Mouse (Mus musculus): Measurements from ENCODE around the gene Strap. TPM values are rescaled to one million over a fixed set of nuclear protein-coding genes. Genes with fewer than 3 reads are reported as not detected.

Strap gene
- polyA plus RNA-seq, 1 experiment from 2014 or later, result 71.0 TPM

- H3K4me1 ChIP-seq (replicated peaks; ENCODE audit: control insufficient read depth, insufficient read depth, low read length), result no peaks in the 10 kb centered on the region
- H3K9me3 ChIP-seq (ENCODE audit: control insufficient read depth), result no peaks in the 10 kb centered on the region
- TF ChIP-seq CTCF (IDR thresholded peaks at IDR 0.05; ENCODE audit: low read depth), result no peak
- H3K4me3 ChIP-seq (ENCODE audit: low read depth, low read length), result no peak overlapping the region
- no peak overlapping the region for H3K4me2 ChIP-seq (replicated peaks; ENCODE audit: low read depth)
- H3K27me3 ChIP-seq (replicated peaks; ENCODE audit: control insufficient read depth, insufficient read depth, low read length), result no peaks in the 10 kb centered on the region
- H3K9ac ChIP-seq (ENCODE audit: low read depth, low read length), result no peak overlapping the region
- no peaks in the 10 kb centered on the region for H3K36me3 ChIP-seq (ENCODE audit: control insufficient read depth, insufficient read depth)
- 65% methylated on average over 3 of the region's 3 CpGs for WGBS
- H3K27ac ChIP-seq (ENCODE audit: low read depth, low read length), result no peak overlapping the region
- ATAC-seq, result no peak
Observed at GRCm38 (mm10) chr6:137771621-137772250, 36.9 kb downstream of the Strap start.

- Histone ChIP-seq H3K27ac (ENCODE audit: low read depth, low read length) (no peak overlapping the region), H3K9ac (ENCODE audit: low read depth, low read length) (no peak overlapping the region), H3K9me3 (ENCODE audit: control insufficient read depth) (no peaks in the 10 kb centered on the region), H3K4me2 (replicated peaks; ENCODE audit: low read depth) (no peak overlapping the region), H3K4me1 (replicated peaks; ENCODE audit: control insufficient read depth, insufficient read depth, low read length) (no peaks in the 10 kb centered on the region), H3K4me3 (ENCODE audit: low read depth, low read length) (no peak overlapping the region), H3K27me3 (replicated peaks; ENCODE audit: control insufficient read depth, insufficient read depth, low read length) (no peaks in the 10 kb centered on the region), H3K36me3 (ENCODE audit: control insufficient read depth, insufficient read depth) (no peaks in the 10 kb centered on the region)
- WGBS, result 91% methylated on average over 8 of the region's 8 CpGs
- ATAC-seq, result no peak
- no peak for TF ChIP-seq CTCF (IDR thresholded peaks at IDR 0.05; ENCODE audit: low read depth)
Observed at GRCm38 (mm10) chr6:137772918-137773636, 38.2 kb downstream of the Strap start.

GRCm38 (mm10) chr6:137773637-137774028 lies 38.8 kb downstream of the Strap start:
- no peak for ATAC-seq
- Histone ChIP-seq H3K4me1 (replicated peaks; ENCODE audit: control insufficient read depth, insufficient read depth, low read length) (no peaks in the 10 kb centered on the region), H3K27me3 (replicated peaks; ENCODE audit: control insufficient read depth, insufficient read depth, low read length) (no peaks in the 10 kb centered on the region), H3K27ac (ENCODE audit: low read depth, low read length) (no peak overlapping the region), H3K4me2 (replicated peaks; ENCODE audit: low read depth) (no peak overlapping the region), H3K4me3 (ENCODE audit: low read depth, low read length) (no peak overlapping the region), H3K9me3 (ENCODE audit: control insufficient read depth) (no peaks in the 10 kb centered on the region), H3K36me3 (ENCODE audit: control insufficient read depth, insufficient read depth) (no peaks in the 10 kb centered on the region), H3K9ac (ENCODE audit: low read depth, low read length) (no peak overlapping the region)
- no peak for TF ChIP-seq CTCF (IDR thresholded peaks at IDR 0.05; ENCODE audit: low read depth)
- 81% methylated on average over 6 of the region's 6 CpGs for WGBS

GRCm38 (mm10) chr6:137774166-137774565 lies 39.3 kb downstream of the Strap start:
- H3K4me3 ChIP-seq (ENCODE audit: low read depth, low read length), result no peak overlapping the region
- WGBS, result 91% methylated on average over 13 of the region's 13 CpGs
- H3K27ac ChIP-seq (ENCODE audit: low read depth, low read length), result no peak overlapping the region
- no peaks in the 10 kb centered on the region for H3K27me3 ChIP-seq (replicated peaks; ENCODE audit: control insufficient read depth, insufficient read depth, low read length)
- no peaks in the 10 kb centered on the region for H3K9me3 ChIP-seq (ENCODE audit: control insufficient read depth)
- no peaks in the 10 kb centered on the region for H3K4me1 ChIP-seq (replicated peaks; ENCODE audit: control insufficient read depth, insufficient read depth, low read length)
- no peaks in the 10 kb centered on the region for H3K36me3 ChIP-seq (ENCODE audit: control insufficient read depth, insufficient read depth)
- no peak for ATAC-seq
- no peak for TF ChIP-seq CTCF (IDR thresholded peaks at IDR 0.05; ENCODE audit: low read depth)
- no peak overlapping the region for H3K9ac ChIP-seq (ENCODE audit: low read depth, low read length)
- no peak overlapping the region for H3K4me2 ChIP-seq (replicated peaks; ENCODE audit: low read depth)

- H3K4me2 ChIP-seq (replicated peaks; ENCODE audit: low read depth), result no peak overlapping the region
- no peak for TF ChIP-seq CTCF (IDR thresholded peaks at IDR 0.05; ENCODE audit: low read depth)
- no peak for ATAC-seq
- no peak overlapping the region for H3K4me3 ChIP-seq (ENCODE audit: low read depth, low read length)
- H3K9me3 ChIP-seq (ENCODE audit: control insufficient read depth), result no peaks in the 10 kb centered on the region
- H3K27ac ChIP-seq (ENCODE audit: low read depth, low read length), result no peak overlapping the region
- H3K36me3 ChIP-seq (ENCODE audit: control insufficient read depth, insufficient read depth), result no peaks in the 10 kb centered on the region
- no peaks in the 10 kb centered on the region for H3K4me1 ChIP-seq (replicated peaks; ENCODE audit: control insufficient read depth, insufficient read depth, low read length)
- WGBS, result 86% methylated on average over 8 of the region's 8 CpGs
- no peaks in the 10 kb centered on the region for H3K27me3 ChIP-seq (replicated peaks; ENCODE audit: control insufficient read depth, insufficient read depth, low read length)
- H3K9ac ChIP-seq (ENCODE audit: low read depth, low read length), result no peak overlapping the region
Observed at GRCm38 (mm10) chr6:137775159-137775558, 40.3 kb downstream of the Strap start.

- 69% methylated on average over 8 of the region's 8 CpGs for WGBS
- no peaks in the 10 kb centered on the region for H3K4me1 ChIP-seq (replicated peaks; ENCODE audit: control insufficient read depth, insufficient read depth, low read length)
- no peak for TF ChIP-seq CTCF (IDR thresholded peaks at IDR 0.05; ENCODE audit: low read depth)
- H3K27me3 ChIP-seq (replicated peaks; ENCODE audit: control insufficient read depth, insufficient read depth, low read length), result no peaks in the 10 kb centered on the region
- no peak overlapping the region for H3K27ac ChIP-seq (ENCODE audit: low read depth, low read length)
- H3K4me3 ChIP-seq (ENCODE audit: low read depth, low read length), result no peak overlapping the region
- no peak overlapping the region for H3K4me2 ChIP-seq (replicated peaks; ENCODE audit: low read depth)
- no peaks in the 10 kb centered on the region for H3K9me3 ChIP-seq (ENCODE audit: control insufficient read depth)
- H3K9ac ChIP-seq (ENCODE audit: low read depth, low read length), result no peak overlapping the region
- H3K36me3 ChIP-seq (ENCODE audit: control insufficient read depth, insufficient read depth), result peaks cover 3% of the 10 kb centered on the region; the same call in 1 of the 2 replicates
- ATAC-seq, result 0 out of 2 replicates have a peak, but pooled peaks have one; percentile 10
Observed at GRCm38 (mm10) chr6:137776981-137777380, 42.1 kb downstream of the Strap start.
